Mouse (Mus musculus) Patski (cell line): ENCODE results near the gene Gm13030. TPM values are rescaled to one million over a fixed set of nuclear protein-coding genes. Genes with fewer than 3 reads are reported as not detected.
"Not testable (repeated sequence)": the region's sequence is repeated elsewhere in the genome, so short reads cannot be mapped to it uniquely, and the experiment has no call there.

Experiments
- ATAC-seq: fragments of 100-300 bp; one replicate; pipeline ENCODE4 v1.8.0; 2021
- CTCF ChIA-PET: fragments of 350-600 bp; sonication (Branson Sonifier 250); formaldehyde crosslinking; loops from one replicate; lab custom pipeline; 2022; ENCODE audit warnings: inconsistent platforms; lab: Charles Lee
- POLR2A ChIA-PET: fragments of 350-600 bp; sonication (Branson Sonifier 250); formaldehyde crosslinking; loops from one replicate; lab custom pipeline; 2022; ENCODE audit warnings: antibody characterized with exemption, inconsistent platforms; lab: Charles Lee
- DNase-seq: peaks from one replicate; pipeline ENCODE4 v3.0.0-alpha.2; 2011; ENCODE audit warnings: low read depth, low spot score
- H3K27me3 ChIP-seq: fragments of 371-371 bp; one replicate; pipeline ENCODE4 v1.5.1; 2021
- CTCF ChIP-seq: fragments of 100-300 bp; IDR thresholded peaks from one replicate; pipeline ENCODE4 v1.5.1; 2021
- in situ Hi-C: fragments of 300-500 bp; cut with MboI; formaldehyde crosslinking; loops from 3 replicates; pipeline ENCODE4 v1.11.1; 2018; ENCODE audit warnings: low pct_unique_long_range_greater_than_20kb, mixed read lengths
- polyA plus RNA-seq: library from polyadenylated mRNA; unstranded; gene quantifications from one replicate; pipeline ENCODE4 v1.2.3, GENCODE M21; 2021

Gm13030 gene
- polyA plus RNA-seq, 1 experiment from 2014 or later, result not detected

GRCm38 (mm10) chr4:138889635-138890034 is 15.9 kb upstream of the Gm13030 start:
- ATAC-seq (no peak), DNase-seq (no peak)

GRCm38 (mm10) chr4:138889165-138889564 is 15.4 kb upstream of the Gm13030 start:
- no peaks in the 10 kb centered on the region for H3K27me3 ChIP-seq
- no peak for ATAC-seq
- in situ Hi-C loops, result no loop called here
- DNase-seq, result no peak
- TF ChIP-seq CTCF, result no peak
- CTCF ChIA-PET, result no interaction called here
- POLR2A ChIA-PET, result no interaction called here

More at GRCm38 (mm10) chr4:138889635-138890034, 15.9 kb upstream of the Gm13030 start:
- ChIA-PET POLR2A (interaction anchor here (0.7 kb wide), 1 partner anchor 123 kb away, joined by 3 read pairs; no protein-coding TSS in a partner anchor), CTCF (no interaction called here)
- in situ Hi-C loops, result no loop called here
- TF ChIP-seq CTCF, result no peak
- no peaks in the 10 kb centered on the region for H3K27me3 ChIP-seq

GRCm38 (mm10) chr4:138884261-138884660 is 10.5 kb upstream of the Gm13030 start:
- CTCF ChIA-PET, result interaction anchor here (0.8 kb wide), 1 partner anchor 28 kb away, joined by 3 read pairs; no protein-coding TSS in a partner anchor
- DNase-seq (peak; percentile 10), ATAC-seq (no peak)
- no peak for TF ChIP-seq CTCF
- POLR2A ChIA-PET, result no interaction called here
- no peaks in the 10 kb centered on the region for H3K27me3 ChIP-seq
- in situ Hi-C loops, result no loop called here

- POLR2A ChIA-PET, result no interaction called here
- H3K27me3 ChIP-seq, result no peaks in the 10 kb centered on the region
- CTCF ChIA-PET, result interaction anchor here (0.7 kb wide), 1 partner anchor 26 kb away, joined by 3 read pairs; no protein-coding TSS in a partner anchor
- DNase-seq (no peak), ATAC-seq (no peak)
- TF ChIP-seq CTCF, result no peak
- in situ Hi-C loops, result no loop called here
Observed at GRCm38 (mm10) chr4:138882179-138882578, 8.4 kb upstream of the Gm13030 start.

- TF ChIP-seq CTCF, result no peak
- in situ Hi-C loops, result no loop called here
- DNase-seq (no peak), ATAC-seq (no peak)
- H3K27me3 ChIP-seq, result no peaks in the 10 kb centered on the region
- ChIA-PET POLR2A (no interaction called here), CTCF (no interaction called here)
Observed at GRCm38 (mm10) chr4:138880811-138881584, 7.2 kb upstream of the Gm13030 start.

GRCm38 (mm10) chr4:138879808-138880207 is 6.0 kb upstream of the Gm13030 start:
- POLR2A ChIA-PET, result no interaction called here
- in situ Hi-C loops, result no loop called here
- DNase-seq (no peak), ATAC-seq (no peak)
- H3K27me3 ChIP-seq, result no peaks in the 10 kb centered on the region
- CTCF ChIA-PET, result no interaction called here
- no peak for TF ChIP-seq CTCF

GRCm38 (mm10) chr4:138878783-138879182 is 5.0 kb upstream of the Gm13030 start:
- in situ Hi-C loops, result no loop called here
- CTCF ChIA-PET, result no interaction called here
- DNase-seq (no peak), ATAC-seq (no peak)
- POLR2A ChIA-PET, result no interaction called here
- H3K27me3 ChIP-seq, result no peaks in the 10 kb centered on the region
- no peak for TF ChIP-seq CTCF

GRCm38 (mm10) chr4:138877731-138878130 is 4.0 kb upstream of the Gm13030 start, which contains the start of gene Pla2g2e:
Gene Pla2g2e (plus strand): TSS chr4:138877942.
- ATAC-seq (no peak), DNase-seq (no peak)
- TF ChIP-seq CTCF, result no peak
- CTCF ChIA-PET, result interaction anchor here (1.3 kb wide), 1 partner anchor 12 kb away, joined by 4 read pairs; no protein-coding TSS in a partner anchor
- no peaks in the 10 kb centered on the region for H3K27me3 ChIP-seq
- POLR2A ChIA-PET, result no interaction called here
- in situ Hi-C loops, result no loop called here

GRCm38 (mm10) chr4:138875986-138876385 is 2.2 kb upstream of the Gm13030 start:
- in situ Hi-C loops, result no loop called here
- ChIA-PET POLR2A (no interaction called here), CTCF (no interaction called here)
- no peaks in the 10 kb centered on the region for H3K27me3 ChIP-seq
- DNase-seq (no peak), ATAC-seq (no peak)
- TF ChIP-seq CTCF, result no peak

GRCm38 (mm10) chr4:138875275-138875674 is 1.5 kb upstream of the Gm13030 start:
- DNase-seq, POLR2A ChIA-PET, CTCF ChIA-PET, ATAC-seq, in situ Hi-C loops, H3K27me3 ChIP-seq: not testable (repeated sequence)

- H3K27me3 ChIP-seq, result peaks cover 6% of the 10 kb centered on the region
- no peak for TF ChIP-seq CTCF
- ChIA-PET POLR2A (interaction anchor here (0.6 kb wide), 1 partner anchor 119 kb away, joined by 3 read pairs; no protein-coding TSS in a partner anchor), CTCF (interaction anchor here (0.7 kb wide), 1 partner anchor 310 kb away, joined by 4 read pairs; no protein-coding TSS in a partner anchor)
- DNase-seq, result no peak
- no peak for ATAC-seq
- in situ Hi-C loops, result loop anchor here (25.0 kb wide), 1 partner anchor 306 kb away; no protein-coding TSS in a partner anchor
Observed at GRCm38 (mm10) chr4:138868666-138869065, 5.1 kb downstream of the Gm13030 start.
